Mouse (Mus musculus): ENCODE data around the gene Ccr10. TPM values are rescaled to one million over a fixed set of nuclear protein-coding genes. Genes with fewer than 3 reads are reported as not detected.
"Not testable (repeated sequence)": the region's sequence is repeated elsewhere in the genome, so short reads cannot be mapped to it uniquely, and the experiment has no call there.

Ccr10 gene
- total RNA-seq, 2 experiments from 2014 or later = 0.14 to 0.20 TPM

DNA sequence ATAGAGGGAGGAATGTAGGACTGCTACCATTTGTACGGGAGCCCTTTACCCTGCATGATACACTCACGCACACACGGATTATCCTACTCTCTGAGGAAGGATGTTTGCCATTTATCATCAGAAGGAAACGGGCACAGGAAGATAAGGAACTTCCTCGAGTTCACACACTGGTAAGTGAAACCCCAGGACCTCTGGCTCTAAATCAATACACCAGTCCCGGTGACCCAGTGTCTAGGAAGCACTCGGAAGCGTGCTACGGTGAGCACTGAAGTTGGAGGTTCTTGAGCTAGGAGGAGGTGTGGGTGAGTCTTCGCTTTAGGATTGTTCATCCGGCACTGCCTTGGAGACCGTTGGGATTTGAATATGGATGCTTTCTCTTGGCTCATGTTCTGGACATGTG lies 42.2 kb downstream of the Ccr10 start:
- intact Hi-C loops (cut with DNase I) = no loop called here

DNA sequence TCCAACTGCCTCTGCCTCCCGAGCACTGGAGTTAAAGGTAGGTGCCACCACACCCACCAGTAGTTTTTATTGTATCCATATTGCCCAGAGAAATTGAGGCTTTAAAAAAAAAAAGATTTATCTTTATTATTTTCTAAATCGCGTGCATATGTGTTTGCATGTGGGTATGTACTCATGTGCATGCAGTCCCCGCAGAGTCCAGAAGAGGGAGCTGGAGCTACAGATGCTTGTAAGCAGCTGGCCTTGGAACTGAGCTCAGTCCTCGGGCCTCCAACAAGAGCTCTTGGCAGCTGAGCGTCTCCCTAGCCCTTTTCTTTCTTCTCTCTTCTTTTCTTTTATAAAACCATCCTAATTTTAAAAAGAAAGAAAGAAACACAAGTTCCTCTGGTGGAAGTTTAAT lies 43.5 kb downstream of the Ccr10 start:
- intact Hi-C loops (cut with DNase I) = no loop called here
- DNase-seq = peak in 1 of 2 experiments; percentile 48

More for the DNA sequence above, 42.2 kb downstream of the Ccr10 start:
- DNase-seq = no peak

DNA sequence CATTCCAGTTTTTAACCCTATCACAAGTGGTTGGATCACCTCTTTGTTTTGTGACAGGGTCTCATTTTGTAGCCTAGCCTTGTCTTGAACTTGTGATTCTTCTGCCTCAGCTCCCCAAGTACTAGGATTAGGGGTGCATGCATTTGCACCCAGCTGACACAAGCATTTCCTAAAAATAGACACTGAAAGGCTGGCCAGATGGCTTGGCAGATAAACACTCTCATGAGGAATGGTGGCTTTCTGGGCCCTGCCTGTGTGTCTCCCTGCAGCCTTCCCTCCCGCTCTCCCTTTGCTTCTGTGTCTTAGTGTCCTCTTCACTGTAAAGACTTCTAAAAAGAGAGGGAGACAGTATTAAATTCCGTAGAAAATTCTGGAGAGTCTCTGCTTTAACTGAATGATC lies 44.1 kb downstream of the Ccr10 start:
- intact Hi-C loops (cut with DNase I) = no loop called here
- no peak for DNase-seq

DNA sequence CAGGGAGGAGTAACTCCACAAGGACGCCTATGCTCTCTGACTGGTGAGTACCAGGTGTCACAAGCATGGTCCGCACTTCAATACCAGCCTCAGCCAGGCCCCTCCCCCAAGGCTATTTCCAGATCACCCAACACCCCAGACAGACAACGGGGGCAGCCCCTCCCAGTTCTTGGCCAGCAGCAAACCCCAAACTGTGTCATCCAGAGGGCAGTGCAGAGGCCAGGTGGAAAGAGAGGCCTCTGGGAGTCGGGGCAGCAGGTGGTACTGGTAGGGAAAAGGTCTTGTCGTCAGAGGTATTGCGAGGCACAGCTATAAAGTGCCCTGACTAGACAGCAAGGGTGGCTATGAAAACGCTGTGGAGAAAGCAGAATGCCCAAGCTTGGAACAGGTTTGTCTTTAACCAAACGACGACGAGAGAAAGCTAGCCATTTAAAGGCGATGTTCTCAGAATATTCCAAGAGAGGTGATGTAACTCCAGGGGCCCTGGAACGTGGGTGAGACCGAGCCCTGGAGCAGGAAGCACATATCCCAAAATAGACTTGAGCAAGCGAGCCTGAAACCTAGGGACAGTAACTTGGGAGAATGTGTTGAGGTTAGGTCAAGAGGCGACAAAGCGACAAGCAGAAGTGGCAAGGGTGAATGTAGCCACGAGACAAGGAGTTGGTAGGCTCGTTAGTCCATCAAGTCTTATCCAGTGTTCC lies 45.0 kb downstream of the Ccr10 start:
- peak; percentile 87 to 88 for DNase-seq
- intact Hi-C loops (cut with DNase I) = no loop called here

DNA sequence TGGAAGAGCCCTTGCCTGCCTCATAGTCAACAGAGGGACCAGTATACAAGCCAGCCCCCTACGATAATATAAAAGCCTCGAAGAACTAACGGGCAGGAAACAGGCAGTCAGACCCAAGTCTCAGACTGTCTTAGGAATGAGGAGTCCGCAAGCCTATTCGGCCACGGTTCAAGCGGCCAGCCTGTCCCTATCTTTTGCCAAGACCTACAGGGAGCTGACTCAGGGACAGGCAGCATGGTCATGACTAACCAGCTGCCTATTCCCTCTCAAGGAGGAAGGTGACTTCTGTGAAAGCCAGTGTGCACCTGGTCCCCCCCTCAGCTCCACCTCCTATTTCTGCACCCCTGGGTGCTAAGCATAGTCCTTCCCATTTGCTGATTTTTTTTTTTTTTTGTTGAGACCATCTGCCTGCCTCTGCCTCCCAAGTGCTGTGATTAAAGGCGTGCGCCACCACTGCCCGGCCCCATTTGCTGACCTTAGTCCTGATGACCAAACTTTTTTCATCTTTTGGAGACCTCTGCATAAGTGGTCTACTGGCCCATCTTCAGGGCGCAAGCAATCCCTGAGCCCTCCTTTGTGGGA lies 46.2 kb downstream of the Ccr10 start:
- intact Hi-C loops (cut with DNase I) = no loop called here
- DNase-seq = peak in 1 of 2 experiments; percentile 38

DNA sequence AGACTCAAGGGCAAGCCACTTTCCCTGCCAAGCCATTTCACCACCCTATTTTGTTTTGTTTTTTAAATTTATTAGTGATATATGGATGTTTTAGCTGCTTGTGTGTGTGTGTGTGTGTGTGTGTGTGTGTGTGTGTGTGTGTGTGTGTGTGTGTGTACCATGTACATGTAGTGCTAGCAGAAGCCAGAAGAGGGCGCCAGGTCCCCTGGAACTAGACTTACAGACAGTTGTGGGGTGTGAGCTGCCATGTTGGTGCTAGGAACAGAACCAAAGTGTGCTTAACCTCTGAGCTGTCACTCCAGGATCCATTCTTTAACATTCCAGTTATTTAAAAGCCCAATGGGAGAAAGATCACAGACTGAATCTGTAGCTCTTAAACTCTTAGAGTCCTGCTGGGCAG lies 48.2 kb downstream of the Ccr10 start:
- no peak for DNase-seq
- intact Hi-C loops (cut with DNase I) = no loop called here

DNA sequence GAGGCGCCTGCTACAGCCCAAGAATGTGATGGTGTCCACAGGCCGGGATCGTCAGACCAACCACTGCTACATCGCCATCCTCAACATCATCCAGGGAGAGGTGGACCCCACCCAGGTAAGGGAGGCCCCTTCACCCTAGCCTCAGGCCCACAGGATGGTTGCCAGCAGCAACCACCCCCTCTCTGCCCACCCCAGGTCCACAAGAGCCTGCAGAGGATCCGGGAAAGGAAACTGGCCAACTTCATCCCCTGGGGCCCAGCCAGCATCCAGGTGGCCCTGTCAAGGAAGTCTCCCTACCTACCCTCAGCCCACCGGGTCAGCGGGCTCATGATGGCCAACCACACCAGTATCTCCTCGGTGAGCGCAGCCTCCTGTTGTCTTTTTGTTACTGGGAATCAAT lies 50.2 kb downstream of the Ccr10 start:
- intact Hi-C loops (cut with DNase I); DNase-seq: not testable (repeated sequence)

DNA sequence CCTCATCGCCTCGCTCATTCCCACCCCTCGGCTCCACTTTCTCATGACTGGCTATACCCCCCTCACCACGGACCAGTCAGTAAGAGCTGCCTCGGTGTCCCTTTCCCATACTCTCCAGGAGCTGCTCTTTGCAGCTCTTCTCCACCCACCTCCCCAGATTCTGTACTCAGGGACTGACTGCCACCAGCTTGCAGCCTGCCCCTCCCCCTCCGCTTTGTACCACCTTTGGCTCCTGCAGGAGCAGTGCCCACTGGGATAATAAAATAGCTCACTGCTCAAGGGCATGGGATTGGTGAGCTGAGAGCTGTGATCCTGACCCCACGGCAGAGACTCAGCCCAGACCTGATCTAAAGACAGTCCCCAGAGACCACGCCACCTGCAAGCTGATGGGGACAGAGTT lies 50.7 kb downstream of the Ccr10 start:
- intact Hi-C loops (cut with DNase I); DNase-seq: not testable (repeated sequence)

Small RNA genes lying within 50 kb of the gene (microRNA-seq; reads per million reads assigned to microRNA genes)
- gene Gm27626 = 0 reads per million in 2 experiments

Other genes starting within 250 kb of the Ccr10 start
- gene Stat3, start 235.9 kb downstream of the Ccr10 start, total RNA-seq (2021) = 100 to 1,000 TPM; 110 to 117 TPM
- gene Cavin1, start 204.6 kb downstream of the Ccr10 start, total RNA-seq (2021) = 100 to 1,000 TPM; 462 to 471 TPM
- 10 to 100 TPM; 89.6 to 93.8 TPM for gene Atp6v0a1, start 166.0 kb downstream of the Ccr10 start, total RNA-seq (2021)
- 1 to 10 TPM; 9.9 to 10.0 TPM for gene Naglu, start 105.4 kb downstream of the Ccr10 start, total RNA-seq (2021)
- gene Hsd17b1, start 97.0 kb downstream of the Ccr10 start, total RNA-seq (2021) = under 1 TPM in 1 of 2 experiments, not detected in 1; 0.45 TPM
- gene Coasy, start 92.9 kb downstream of the Ccr10 start, total RNA-seq (2021) = 10 to 100 TPM; 18.7 to 21.4 TPM
- 10 to 100 TPM; 14.1 to 18.1 TPM for gene Mlx, start 88.2 kb downstream of the Ccr10 start, total RNA-seq (2021)
- 1 to 10 TPM; 5.0 to 5.6 TPM for gene Psmc3ip, start 80.0 kb downstream of the Ccr10 start, total RNA-seq (2021)
- 10 to 100 TPM; 37.6 to 41.6 TPM for gene Retreg3, start 55.5 kb downstream of the Ccr10 start, total RNA-seq (2021)
- 10 to 100 TPM; 27.0 to 31.1 TPM for gene Tubg1, start 55.5 kb downstream of the Ccr10 start, total RNA-seq (2021)
- gene Tubg2, start 19.5 kb downstream of the Ccr10 start, total RNA-seq (2021) = 1 to 10 TPM; 3.4 to 3.5 TPM
- gene Cntnap1, start 4.9 kb downstream of the Ccr10 start, total RNA-seq (2021) = 1 to 10 TPM; 1.8 to 2.1 TPM
- gene Plekhh3, start 4.1 kb downstream of the Ccr10 start, total RNA-seq (2021) = 10 to 100 TPM; 23.6 to 28.3 TPM
- 10 to 100 TPM; 20.5 to 22.5 TPM for gene Ezh1, start 51.0 kb upstream of the Ccr10 start, total RNA-seq (2021)
- 100 to 1,000 TPM; 146 to 180 TPM for gene Ramp2, start 70.6 kb upstream of the Ccr10 start, total RNA-seq (2021)
- gene Vps25, start 78.3 kb upstream of the Ccr10 start, total RNA-seq (2021) = 100 to 1,000 TPM in 1 of 2 experiments, 10 to 100 TPM in 1; 97.5 to 111 TPM
- 1 to 10 TPM; 5.7 to 7.6 TPM for gene Wnk4, start 85.1 kb upstream of the Ccr10 start, total RNA-seq (2021)
- under 1 TPM; 0.14 to 0.57 TPM for gene Cntd1, start 103.6 kb upstream of the Ccr10 start, total RNA-seq (2021)
- 10 to 100 TPM; 84.2 to 92.6 TPM for gene Coa3, start 103.7 kb upstream of the Ccr10 start, total RNA-seq (2021)
- 100 to 1,000 TPM in 1 of 2 experiments, 10 to 100 TPM in 1; 94.3 to 109 TPM for gene Becn1, start 126.8 kb upstream of the Ccr10 start, total RNA-seq (2021)
- 10 to 100 TPM; 74.9 to 90.0 TPM for gene Psme3, start 140.8 kb upstream of the Ccr10 start, total RNA-seq (2021)
- 1 to 10 TPM; 2.5 to 3.1 TPM for gene Aoc2, start 149.6 kb upstream of the Ccr10 start, total RNA-seq (2021)
- gene Aoc3, start 155.2 kb upstream of the Ccr10 start, total RNA-seq (2021) = 10 to 100 TPM; 39.0 to 49.9 TPM
- gene G6pc, start 192.1 kb upstream of the Ccr10 start, total RNA-seq (2021) = not detected
- gene Aarsd1, start 242.2 kb upstream of the Ccr10 start, total RNA-seq (2021) = 10 to 100 TPM; 17.9 to 19.2 TPM
- gene Gm27029, start 249.4 kb upstream of the Ccr10 start, total RNA-seq (2021) = 1 to 10 TPM; 4.3 to 6.1 TPM
- gene Rundc1, start 249.6 kb upstream of the Ccr10 start, total RNA-seq (2021) = 10 to 100 TPM; 11.1 to 12.4 TPM
- 10 to 100 TPM; 37.4 to 39.7 TPM for gene Ptges3l, start 249.9 kb upstream of the Ccr10 start, total RNA-seq (2021)